Mouse (Mus musculus): ENCODE data around the gene Sytl1.

Gene Sytl1

GRCm38 (mm10) chr4:133243538-133243937, 19.4 kb downstream of the Sytl1 start:
- DNase-seq: no peak

DNA sequence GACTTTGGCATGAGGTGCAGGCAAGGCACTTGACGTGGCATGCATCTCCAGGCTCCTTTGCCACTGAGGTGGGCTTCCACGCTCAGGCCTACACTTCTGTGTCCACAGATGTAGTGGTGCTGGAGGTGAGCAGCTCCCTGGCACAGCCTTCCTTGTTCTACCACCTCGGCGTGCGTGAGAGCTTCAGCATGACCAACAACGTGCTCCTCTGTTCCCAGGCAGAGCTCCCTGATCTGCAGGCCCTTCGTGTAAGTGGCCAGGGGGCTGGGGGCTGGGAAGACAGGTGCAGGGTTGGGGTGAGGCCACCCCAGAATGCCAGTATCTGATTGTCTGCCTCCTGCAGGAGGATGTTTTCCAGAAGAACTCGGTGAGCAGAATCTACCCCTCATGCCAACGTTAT, 20.2 kb downstream of the Sytl1 start:
- no peak for DNase-seq

DNA sequence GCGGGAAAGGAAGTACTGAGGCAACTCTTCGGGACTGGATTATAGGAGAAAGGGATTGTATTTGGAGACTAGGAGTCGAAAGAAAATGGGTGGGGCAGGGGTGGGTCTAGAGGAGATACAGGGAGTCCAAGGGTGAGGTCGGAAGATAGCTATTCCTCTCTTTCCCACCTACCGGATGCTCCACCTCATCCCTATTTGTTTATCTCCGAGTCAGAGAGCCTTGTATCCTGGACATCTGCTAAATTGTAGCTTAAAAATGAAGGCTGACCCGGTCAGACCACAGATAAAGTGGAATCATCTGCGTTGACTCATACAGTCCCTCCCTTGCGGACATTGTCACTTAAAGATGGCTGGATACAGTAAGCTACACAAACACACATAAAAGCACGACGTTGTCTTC, 21.0 kb downstream of the Sytl1 start:
- no peak for DNase-seq

DNA sequence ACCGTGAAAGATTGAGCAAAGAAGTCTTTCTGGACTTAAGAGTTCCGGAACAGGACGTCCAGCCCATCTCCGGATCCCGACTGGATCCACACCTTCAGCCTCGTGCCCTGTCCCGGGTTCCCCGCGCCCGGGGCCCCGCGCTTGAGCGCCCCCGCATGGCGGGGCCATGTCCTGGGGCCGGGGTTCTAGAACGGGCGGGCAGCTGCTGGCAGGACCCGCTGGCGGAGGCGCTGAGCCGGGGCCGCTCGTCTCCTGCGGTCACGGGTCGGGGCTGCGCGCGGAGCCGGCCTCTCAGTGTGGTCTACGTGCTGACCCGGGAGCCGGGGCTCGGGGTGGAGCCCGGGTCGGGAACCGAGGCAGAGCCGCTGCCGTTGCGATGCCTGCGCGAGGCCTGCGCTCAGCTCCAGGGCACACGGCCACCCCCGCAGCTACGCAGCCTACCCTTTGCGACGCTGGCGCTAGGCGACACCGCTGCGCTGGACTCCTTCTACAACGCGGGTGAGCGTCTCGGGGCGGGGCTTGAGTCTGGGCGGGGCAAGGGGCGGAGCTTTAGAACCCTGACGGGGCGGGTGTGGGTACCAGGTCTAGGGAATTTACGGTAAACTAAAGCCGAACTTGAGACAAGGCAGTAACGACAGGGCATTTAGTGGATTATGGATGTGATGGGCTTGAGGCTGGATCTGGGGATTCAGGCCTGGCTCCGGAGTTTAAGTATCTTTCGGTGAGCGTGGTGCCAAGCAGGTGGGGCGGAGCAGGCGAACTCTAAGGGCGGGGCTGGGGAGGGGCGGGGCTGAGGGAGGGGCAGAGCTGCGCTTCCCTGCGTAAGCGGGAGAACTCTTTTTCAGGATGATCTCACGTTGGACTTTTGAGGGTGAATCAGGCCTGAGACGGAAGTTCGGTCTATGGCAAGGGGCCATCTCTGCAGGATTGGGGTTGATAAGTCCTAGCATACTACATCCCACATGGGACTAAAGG, 21.7 kb downstream of the Sytl1 start:
- DNase-seq: peak; percentile 91

DNA sequence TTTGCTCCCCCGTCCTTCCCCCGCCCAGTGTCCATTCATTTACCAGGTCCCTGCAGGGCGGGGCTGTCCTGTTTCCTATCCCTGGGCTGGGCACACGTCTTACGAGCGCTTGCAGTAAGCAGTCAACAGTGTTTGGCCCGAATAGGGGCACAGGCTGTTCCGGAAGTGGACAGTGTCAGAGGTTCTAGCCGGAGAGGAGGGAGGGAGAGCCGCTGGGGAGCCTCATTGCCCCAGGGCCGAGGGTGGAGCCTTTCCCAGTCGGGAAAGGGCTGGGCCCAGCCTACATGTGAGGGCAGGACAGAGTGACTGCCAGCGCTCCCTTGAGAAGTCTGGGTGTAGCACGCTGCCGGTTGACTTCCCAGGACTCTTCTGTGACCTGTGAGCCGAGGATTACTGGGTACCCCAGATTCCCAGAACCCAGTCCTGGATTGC, 22.4 kb downstream of the Sytl1 start, which contains the start of gene Map3k6:
TSS of gene Map3k6 (plus strand) at position 329 of the 432 bp plus-strand sequence.
- peak; percentile 24 for DNase-seq

- DNase-seq: peak; percentile 65
Observed at GRCm38 (mm10) chr4:133237911-133238310, 25.0 kb downstream of the Sytl1 start.

DNA sequence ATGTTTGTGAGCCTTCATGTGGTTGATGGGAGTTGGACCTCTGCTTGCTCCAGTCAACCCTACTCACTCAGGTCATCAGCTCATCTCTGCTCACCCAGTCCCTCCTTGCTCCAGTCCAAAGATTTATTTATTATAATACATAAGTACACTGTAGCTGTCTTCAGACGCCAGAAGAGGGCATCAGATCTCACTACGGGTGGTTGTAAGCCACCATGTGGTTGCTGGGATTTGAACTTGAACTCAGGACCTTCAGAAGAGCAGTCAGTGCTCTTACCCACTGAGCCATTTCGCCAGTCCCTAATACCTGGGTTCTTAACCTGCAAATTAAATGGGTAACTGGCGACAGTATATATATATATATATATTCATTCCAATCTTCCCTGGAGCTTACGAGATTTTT, 27.5 kb downstream of the Sytl1 start:
- no peak for DNase-seq

- no peak for DNase-seq
Observed at GRCm38 (mm10) chr4:133234771-133235170, 28.1 kb downstream of the Sytl1 start.

DNA sequence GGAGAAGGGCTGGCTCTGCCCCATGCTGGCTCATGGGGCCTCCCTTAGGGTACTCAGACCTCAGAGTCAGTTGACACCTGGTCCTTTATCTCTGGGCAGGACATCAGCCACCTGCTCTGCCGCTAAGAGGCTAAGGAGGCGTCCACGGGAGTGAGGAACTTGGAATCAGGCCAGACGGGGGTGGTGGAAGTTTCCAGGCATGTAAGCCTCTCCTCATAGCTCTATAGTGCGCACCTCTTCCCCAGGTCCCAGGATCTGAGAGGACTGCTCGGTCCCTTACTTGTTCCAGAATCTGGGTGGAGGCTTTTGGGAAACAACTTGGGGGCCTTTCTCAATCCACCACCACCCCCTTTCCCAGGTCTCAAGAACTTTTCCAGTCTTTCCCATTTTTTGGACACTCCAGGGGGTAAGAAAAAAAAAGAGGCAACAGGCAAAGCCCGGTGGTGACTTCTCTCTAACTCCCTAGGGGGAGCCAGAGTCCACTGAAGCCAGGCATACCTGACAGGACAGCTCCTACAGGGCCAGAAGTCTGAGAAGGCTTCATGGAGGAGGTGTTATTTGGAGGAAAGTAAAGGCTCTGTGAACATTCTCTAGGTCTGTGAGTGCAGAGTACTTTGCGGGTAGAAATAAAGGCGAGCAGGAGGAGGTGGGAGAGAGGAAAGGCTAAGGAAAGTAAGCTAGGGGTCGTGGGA, 29.5 kb downstream of the Sytl1 start:
- DNase-seq: peak; percentile 69

GRCm38 (mm10) chr4:133229582-133229981, 33.3 kb downstream of the Sytl1 start:
- DNase-seq: no peak

DNA sequence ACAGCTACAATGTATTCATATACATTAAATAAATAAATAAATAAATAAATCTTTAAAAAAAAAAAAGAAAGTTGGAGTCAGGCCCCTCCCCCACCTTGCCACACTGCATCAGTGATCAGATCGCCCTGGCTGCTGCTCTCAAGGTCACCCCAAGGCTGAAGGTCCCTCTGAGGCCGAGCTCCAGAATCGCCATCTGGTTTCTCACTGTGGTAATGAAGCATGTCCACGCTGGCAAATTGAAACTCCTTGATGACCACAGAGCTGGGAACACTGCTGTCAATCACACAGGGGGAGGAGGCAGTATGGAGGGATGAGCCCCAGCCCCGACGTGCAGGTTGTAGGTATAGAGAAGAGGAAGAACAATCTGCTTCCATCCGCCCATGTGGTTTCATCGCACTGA, 35.3 kb downstream of the Sytl1 start:
- DNase-seq: no peak

DNA sequence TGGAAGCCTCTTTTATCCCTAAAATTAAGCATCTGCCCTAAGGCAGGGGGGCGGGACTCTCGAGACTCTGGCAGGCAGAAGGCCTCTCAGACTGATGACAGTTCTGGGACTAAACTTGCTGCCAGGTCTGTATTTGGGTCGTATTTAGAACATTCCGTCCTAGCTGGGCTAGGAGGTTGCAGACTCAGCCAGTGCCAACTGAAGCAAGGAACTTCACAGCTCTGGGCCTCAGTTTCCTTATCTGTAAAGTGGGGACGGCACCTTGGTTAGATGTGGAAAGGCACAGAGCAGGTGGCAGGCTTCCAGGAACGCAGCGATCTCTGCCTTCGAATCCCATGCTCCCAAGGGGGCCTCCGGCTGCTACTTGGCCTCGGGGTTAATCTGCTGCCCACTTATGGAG, 36.8 kb downstream of the Sytl1 start:
- no peak for DNase-seq

DNA sequence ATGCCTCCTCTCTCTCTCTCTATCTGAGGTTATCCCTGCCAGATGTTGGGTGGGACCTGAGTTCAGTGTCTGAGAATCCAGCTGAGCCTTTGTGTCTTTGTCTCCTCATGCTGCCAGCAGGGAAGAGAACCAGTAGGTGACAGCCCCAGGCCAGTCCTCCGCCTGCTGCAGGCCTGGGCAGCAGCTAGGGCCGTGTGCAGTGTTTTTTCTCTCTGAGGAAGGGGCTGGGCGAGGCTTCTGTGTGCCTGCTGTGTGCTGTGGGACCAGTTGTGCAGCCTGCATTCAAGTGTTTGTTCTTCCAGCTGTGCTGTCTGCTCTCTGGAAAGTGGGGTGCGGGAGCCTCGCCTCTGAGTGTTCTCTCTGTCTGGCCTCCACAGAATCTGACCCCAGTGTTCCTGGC, 39.0 kb downstream of the Sytl1 start:
- DNase-seq: no peak

- DNase-seq: no peak
Observed at GRCm38 (mm10) chr4:133221701-133222100, 41.2 kb downstream of the Sytl1 start.

DNA sequence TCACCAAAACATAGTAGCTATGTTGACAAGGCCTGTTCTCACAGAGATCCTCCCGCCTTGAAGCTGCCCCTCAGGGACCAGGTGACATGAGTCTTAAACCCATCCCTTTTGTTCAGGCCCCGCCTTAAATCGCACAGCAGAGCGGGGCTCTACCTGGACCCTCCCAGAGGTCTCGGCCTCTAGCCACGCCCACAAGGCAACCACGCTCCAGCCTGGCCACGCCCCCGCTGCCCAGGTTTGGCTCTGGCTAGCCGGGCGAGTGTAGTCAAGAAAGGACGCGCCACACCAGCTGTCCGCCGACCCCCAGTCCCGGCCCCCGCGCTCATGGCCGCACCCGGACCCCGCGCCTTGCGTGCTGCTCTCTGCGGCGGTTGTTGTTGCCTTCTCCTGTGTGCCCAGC, 42.3 kb downstream of the Sytl1 start:
- DNase-seq: no peak

DNA sequence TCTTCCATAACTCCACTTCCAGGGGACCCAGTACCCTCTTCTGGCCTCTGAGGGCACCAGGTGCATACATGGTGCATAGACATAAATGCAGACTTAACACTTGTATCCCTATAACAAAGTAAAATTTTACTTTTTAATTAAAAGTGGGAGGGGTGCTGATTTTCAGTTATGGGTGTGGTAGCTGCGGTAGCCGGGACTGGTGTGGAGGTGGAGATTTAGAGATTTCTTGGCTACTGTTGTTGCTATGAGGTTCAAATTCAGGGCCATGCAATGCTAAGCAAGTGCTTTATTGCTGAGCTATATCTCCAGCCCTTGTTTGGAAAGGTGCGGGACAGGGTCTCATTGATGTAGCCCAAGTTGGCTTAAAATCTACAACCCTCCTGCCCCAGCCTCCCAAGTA, 44.2 kb downstream of the Sytl1 start:
- DNase-seq: no peak

DNA sequence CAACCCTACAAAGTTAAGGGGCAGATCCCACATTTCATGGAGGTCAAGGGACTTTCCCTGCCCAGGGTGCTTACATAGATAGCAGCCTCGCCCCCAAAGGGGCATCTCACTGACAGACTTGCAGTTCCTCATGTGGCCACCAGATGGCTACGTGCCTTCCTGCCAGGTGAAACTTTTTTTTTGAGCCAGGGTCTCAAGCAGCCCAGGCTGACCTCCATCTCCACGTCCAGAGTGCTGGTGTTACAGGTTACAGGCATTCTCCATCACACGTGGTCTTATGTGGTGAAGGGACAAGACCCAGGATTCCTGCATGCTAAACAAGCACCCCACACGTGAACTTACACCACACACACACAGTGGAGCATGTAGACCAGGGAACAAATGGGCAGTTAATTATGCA, 45.3 kb downstream of the Sytl1 start:
- peak; percentile 79 for DNase-seq

DNA sequence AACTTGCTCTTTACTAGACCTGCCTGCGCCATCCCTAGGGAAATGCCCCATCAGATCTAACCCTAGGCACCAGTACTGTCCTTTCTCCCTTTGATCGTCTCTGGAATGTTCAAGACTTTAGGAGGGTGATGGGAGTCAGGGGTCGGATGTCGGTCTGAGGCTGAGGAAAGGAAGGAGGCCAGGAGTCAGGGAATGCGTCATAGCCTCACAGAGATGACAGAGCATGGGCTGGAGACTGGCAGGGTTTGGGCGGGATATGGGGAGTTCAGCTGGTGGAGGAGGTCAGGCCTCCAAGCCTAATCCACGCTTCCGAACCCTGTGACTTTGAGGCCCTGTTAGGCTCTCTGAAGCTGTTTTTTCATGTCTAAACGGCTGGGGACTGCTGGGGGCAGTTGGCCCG, 49.3 kb downstream of the Sytl1 start:
- DNase-seq: no peak

GRCm38 (mm10) chr4:133213268-133213590, 49.7 kb downstream of the Sytl1 start:
- DNase-seq: no peak

DNA sequence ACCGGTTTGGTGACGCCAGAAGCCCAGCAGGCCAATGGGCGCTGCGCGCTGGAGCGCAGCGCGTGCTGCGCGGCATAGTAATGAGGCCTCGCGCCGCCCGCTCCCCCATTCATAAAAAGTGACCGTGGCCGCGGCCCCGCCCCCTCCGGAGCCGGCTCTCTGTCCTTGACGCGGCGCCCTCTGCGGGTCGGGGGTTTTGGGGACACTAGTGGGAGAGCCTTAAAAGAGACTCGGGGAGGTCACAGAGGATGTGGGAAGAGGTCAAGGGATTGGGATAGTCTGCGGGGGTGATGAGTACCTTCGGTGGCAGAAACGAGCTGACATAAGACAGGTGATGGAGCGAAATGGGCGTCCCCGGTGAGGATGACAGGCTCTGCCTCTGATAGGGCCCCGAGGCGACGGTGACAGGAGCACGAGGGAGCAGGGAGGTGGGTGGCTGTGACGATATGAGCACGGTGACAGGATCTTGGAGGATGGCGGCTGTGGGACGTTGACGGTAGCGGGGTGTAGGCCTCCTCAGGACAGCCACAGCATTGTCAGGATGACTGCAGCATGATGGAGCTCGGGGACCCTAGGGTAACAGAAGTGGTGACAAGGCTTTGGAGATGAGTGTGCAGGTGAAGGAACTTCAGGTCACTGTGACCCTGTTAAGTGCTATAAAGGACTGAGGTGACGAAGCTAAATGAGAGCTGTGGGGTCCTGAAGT, 50.2 kb downstream of the Sytl1 start:
- DNase-seq: peak; percentile 55

- DNase-seq: no peak
Observed at GRCm38 (mm10) chr4:133211751-133212561, 51.0 kb downstream of the Sytl1 start, which contains the start of the genes Cd164l2 and Gpr3. TSS of gene Cd164l2 (plus strand) at chr4:133212131. TSS of gene Gpr3 (minus strand) at chr4:133212536.

GRCm38 (mm10) chr4:133210788-133211390, 52.0 kb downstream of the Sytl1 start:
- DNase-seq: no peak

All from thymus, postnatal 25 days (tissue).